Mouse (Mus musculus): ENCODE data around the gene Lipo2. TPM values are rescaled to one million over a fixed set of nuclear protein-coding genes. Genes with fewer than 3 reads are reported as not detected.
"Not testable (repeated sequence)": the region's sequence is repeated elsewhere in the genome, so short reads cannot be mapped to it uniquely, and the experiment has no call there.

The Lipo2 gene
- 0.12 TPM in 2 replicates for polyA plus RNA-seq (2016; fragmentation: Nextera tagmentation; extraction: Ambion mirVana)

DNA sequence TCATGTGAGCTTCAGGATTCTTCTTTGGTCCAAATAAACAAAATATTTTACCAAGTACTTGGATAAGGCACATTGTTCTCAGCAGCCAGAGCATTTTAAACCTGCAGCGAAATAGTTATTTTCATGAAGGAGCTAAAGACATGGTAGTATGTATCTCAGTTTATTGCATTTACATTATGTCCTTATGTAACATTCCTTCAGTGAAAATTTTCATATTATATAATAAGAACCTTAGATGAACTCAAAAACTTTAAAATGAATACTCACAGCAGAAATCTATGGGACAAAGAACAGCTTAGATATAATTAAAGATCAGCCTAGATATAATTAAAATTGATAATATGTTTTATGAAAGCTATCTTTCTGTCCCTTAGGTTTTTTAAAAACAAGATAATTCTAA is at the start of gene Lipo2:
Lipo2 (minus strand) TSS at position 101 of the 400 bp plus-strand sequence.
- not testable (repeated sequence) for H3K27me3 ChIP-seq (ENCODE audit: low read depth, poor library complexity, severe bottlenecking); H3K36me3 ChIP-seq; H3K4me3 ChIP-seq; H3K27ac ChIP-seq (replicated peaks); H3K4me1 ChIP-seq; H3K9me3 ChIP-seq (replicated peaks); DNase-seq (ENCODE audit: low spot score)
- 92% methylated on average over 1 of the region's 1 CpGs for WGBS

DNA sequence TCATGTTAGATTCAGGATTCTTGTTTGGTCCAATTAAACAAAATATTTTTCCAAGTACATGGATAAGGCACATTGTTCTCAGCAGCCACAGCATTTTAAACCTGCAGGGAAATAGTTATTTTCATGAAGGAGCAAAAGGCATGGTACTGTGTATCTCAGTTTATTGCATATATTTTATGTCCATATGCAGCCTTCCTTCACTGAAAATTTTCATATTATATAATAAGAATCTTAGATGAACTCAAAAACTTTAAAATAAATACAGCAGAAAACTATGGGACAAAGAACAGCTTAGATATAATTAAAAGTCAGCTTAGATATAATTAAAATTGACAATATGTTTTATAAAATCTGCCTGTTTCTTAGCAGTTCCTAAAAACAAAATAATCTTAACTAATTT is 36.2 kb upstream of the Lipo2 start, which contains the start of gene Lipo1:
Lipo1 (minus strand) TSS at position 101 of the 400 bp plus-strand sequence.
- not testable (repeated sequence) for H3K4me3 ChIP-seq; DNase-seq (ENCODE audit: low spot score); H3K27ac ChIP-seq (replicated peaks); H3K9me3 ChIP-seq (replicated peaks); H3K36me3 ChIP-seq; H3K4me1 ChIP-seq; H3K27me3 ChIP-seq (ENCODE audit: low read depth, poor library complexity, severe bottlenecking)

DNA sequence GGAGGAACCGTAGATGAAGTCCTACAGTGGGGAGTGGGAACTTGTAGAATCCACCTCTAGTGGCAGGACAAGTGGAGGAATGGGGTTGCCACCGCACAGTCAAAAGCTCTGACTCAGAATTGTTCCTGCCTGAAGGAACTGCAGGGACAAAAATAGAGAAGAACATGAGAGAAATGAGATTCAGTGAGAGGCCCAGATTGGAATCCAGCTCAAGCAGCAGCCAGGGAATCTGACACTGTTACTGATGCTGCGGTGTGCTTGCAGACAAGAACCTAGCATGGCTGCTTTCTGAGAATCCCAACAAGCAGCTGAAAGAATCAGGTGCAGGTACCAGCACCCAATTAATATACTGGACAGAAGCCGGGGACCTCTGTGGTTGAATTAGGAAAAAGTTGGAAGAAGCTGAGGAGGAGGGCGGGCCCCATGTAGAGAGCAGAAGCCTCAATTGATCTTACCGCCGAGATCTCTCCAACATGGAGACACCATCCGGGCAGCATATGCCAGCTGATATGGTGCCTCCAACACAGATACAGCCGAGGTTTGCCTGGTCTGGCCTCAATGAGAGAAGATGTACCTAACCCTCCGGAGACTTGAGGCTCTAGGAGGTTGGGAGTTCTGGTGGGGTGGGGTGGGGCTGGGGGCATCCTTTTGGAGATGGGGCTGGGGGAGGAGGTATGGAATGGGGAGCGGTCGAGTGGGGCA is 35.6 kb upstream of the Lipo2 start:
- H3K4me1 ChIP-seq, result no peaks in the 10 kb centered on the region
- WGBS, result 90% methylated on average over 12 of the region's 12 CpGs
- H3K9me3 ChIP-seq (replicated peaks), result no peaks in the 10 kb centered on the region
- H3K36me3 ChIP-seq, result no peaks in the 10 kb centered on the region
- no peaks in the 10 kb centered on the region for H3K27me3 ChIP-seq (ENCODE audit: low read depth, poor library complexity, severe bottlenecking)
- H3K27ac ChIP-seq (replicated peaks), result no peak overlapping the region
- no peak overlapping the region for H3K4me3 ChIP-seq
- no peak for DNase-seq (ENCODE audit: low spot score)

DNA sequence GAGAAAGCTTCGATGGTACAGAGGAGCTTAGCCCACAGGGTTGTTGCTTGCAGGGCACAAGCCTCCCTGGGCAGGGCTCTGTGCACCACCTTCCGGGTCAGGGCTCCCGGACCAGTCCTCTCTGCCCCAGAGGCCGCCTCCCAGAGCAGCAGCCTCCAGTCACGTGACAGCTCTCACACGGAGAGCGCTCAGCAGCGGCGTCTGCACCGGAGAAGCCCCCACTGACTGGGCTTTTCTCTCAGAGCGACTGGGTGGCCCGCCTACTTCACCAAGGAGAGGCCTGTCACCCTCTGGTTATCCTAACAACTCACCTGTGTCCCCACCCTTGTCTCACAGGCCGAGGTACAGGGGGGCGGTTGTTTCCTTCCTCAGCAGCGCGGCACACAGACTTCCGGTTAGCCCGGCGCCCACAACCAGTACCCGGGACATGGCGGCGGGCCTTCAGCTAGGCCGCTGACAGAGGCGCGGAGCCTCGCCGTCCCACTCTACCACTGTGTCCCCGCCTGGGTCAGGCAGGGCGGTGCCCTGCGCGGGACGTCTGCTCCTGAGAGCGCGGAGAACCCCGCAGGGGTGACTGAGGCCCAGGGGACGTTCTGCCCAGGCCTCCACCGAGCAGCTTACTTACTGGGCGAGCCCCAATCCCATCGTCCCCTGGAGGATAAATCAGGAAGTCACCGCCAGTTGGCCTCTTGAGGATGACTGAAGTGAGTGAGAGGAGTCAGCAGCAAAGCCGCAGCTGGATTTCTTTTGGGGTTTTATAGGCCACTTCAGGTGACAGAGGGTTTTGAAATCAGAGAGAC is 10.3 kb upstream of the Lipo2 start, which contains the start of gene Lipo3:
Lipo3 (minus strand) TSS at position 665 of the 800 bp plus-strand sequence.
- peak; percentile 37 for DNase-seq (ENCODE audit: low spot score)
- WGBS, result 42% methylated on average over 13 of the region's 41 CpGs
- not testable (repeated sequence) for H3K9me3 ChIP-seq (replicated peaks); H3K4me1 ChIP-seq; H3K27me3 ChIP-seq (ENCODE audit: low read depth, poor library complexity, severe bottlenecking); H3K36me3 ChIP-seq; H3K27ac ChIP-seq (replicated peaks)
- peak within 1 kb of the TSS; percentile 36; the same call in 1 of the 2 replicates for H3K4me3 ChIP-seq

Other genes starting within 250 kb of the Lipo2 start
- not detected in 2 replicates for gene Lipo4, start 233.6 kb downstream of the Lipo2 start, polyA plus RNA-seq (2016; fragmentation: Nextera tagmentation; extraction: Ambion mirVana)
- gene Gm8978, start 126.1 kb downstream of the Lipo2 start, polyA plus RNA-seq (2016; fragmentation: Nextera tagmentation; extraction: Ambion mirVana), result not detected in 2 replicates
- 10.1 and 11.9 TPM in 2 replicates for gene Lipo3, start 10.6 kb upstream of the Lipo2 start, polyA plus RNA-seq (2016; fragmentation: Nextera tagmentation; extraction: Ambion mirVana)
- not detected in 2 replicates for gene Lipo1, start 36.1 kb upstream of the Lipo2 start, polyA plus RNA-seq (2016; fragmentation: Nextera tagmentation; extraction: Ambion mirVana)
- not detected in 2 replicates for gene Lipf, start 209.8 kb upstream of the Lipo2 start, polyA plus RNA-seq (2016; fragmentation: Nextera tagmentation; extraction: Ambion mirVana)

All from midbrain, embryonic 10.5 days (tissue).